Mouse (Mus musculus) activated CD4-positive, CD25-positive, alpha-beta regulatory T cell, adult 4 months (primary cell): ENCODE measurements at regions not wholly inside any gene's neighbourhood (a gene's known extent, or its start where the extent isn't known, plus 50 kb on each side); places are given as distances from the start of the nearest gene placed in this dataset.
A peak's percentile ranks its signal among the peaks of the same experiment; 100 is the strongest.

Experiments
- ATAC-seq: one replicate; pipeline ENCODE4 v1.8.0; 2017

GRCm38 (mm10) chr2:128404405-128404804 is 186.6 kb upstream of the Spdye4c start:
- ATAC-seq: no peak

DNA sequence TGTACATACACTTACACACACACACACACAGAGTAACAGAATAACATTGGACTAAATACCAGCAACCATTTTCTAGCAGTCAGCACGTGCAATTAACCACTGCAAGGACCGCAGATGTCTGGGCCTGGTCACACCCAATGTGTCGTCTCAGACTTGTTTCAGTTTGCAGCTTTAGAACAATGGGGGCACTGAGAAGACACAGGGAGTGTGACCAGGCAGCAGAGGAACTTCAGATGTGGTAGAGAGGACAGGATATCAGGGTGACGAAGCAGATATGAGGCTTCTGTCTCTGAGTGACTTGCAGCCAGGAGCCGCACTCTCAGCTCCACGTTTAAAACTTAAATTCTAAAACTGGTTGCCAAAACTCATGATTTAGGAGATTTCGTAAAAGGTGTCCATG is 183.9 kb upstream of the Spdye4c start:
- ATAC-seq: peak; percentile 48

DNA sequence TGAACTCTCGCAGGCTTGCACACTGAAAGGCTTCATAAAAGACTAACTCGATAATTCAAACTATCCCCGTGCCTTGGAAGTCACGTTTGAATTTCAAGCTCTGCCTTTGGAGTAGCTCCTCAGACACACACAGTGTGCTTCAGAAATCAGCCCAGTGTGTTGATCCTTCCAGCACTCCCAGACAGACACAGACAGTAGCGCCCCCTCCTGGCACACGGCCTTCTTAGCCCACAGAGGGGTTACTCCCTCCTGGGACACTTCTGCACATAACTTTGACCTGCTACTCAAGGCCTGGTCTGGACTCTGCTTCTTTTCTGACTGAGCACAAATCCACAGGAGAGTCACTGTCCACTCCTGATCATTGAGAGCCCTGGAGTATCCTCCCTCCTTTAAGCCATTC is 182.3 kb upstream of the Spdye4c start:
- no peak for ATAC-seq

- peak; percentile 64 for ATAC-seq
These were observed 178.7 kb upstream of the Spdye4c start for GRCm38 (mm10) chr2:128412352-128412751.

DNA sequence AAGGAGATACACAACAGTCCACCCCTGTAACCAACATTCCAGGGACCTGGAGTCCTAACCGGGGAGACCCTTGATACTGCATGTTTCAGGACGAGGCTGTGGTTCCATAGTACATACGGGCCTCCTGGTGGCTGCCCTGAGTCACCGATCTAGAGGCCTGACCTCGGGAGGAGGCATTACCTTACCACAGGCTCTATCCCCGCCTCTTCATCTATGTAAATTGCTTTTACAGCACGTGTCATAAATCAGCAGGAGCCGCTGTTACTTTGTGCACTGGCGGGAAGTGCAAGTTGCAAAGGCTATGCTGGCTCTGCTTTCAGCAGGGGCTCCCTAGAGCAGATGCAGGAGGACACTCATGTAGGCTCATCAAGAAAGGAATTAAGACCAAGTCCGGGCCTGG is 178.0 kb upstream of the Spdye4c start:
- ATAC-seq: peak; percentile 93

DNA sequence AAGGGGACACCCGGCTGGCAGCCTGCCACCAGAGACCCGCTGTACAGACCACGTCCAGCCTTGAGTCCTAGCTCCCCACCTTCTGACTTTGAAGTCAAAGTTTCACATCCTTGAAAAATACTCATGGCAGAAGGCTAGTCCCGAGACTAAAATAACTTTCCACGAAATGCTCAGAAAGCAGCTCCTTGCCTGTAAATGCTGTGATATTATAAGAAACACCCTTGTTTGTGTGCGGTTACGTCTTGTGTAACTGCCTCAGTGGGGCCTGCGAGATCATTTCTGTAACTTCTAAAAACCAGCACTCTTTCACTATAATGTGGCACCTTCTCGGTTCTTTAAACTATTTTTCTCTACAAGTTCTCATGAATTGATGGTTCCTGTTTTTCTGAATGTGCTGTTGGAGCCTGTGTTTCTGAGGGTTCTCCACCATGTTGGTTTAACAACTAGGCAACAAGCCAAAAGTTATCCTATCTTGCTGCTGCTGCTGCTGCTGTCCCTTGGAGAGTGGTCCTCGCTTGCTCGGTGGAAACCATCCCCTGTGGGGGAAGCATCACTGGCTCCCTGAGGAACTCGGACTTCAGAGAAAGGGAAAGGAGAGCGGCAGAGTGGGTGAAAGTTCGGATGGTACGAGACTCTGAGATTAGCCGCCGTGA is 176.3 kb upstream of the Spdye4c start:
- ATAC-seq: no peak

DNA sequence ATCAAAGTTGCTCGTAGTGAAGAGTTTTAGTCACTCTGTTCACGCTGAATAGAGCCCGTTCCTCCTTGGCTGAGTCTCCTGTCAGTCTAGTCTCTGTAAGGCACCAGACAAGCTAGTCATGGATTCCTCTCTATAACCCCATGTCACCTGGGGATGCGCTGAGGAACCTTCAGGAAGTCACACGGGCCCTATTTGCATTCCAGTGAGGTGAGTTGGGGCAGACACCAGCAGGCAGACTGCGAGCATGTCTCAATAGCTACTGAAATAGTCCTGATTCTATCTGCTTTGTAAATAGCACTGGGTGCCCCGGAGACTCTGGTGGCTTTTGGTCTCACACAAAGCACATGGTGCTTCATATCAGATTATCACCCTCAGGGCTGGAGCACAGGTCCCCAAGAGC is 174.6 kb upstream of the Spdye4c start:
- no peak for ATAC-seq

- no peak for ATAC-seq
These were observed 172.0 kb upstream of the Spdye4c start for GRCm38 (mm10) chr2:128418960-128419359.

- ATAC-seq: no peak
These were observed 170.6 kb upstream of the Spdye4c start for GRCm38 (mm10) chr2:128420406-128420805.

- peak; percentile 77 for ATAC-seq
These were observed 168.3 kb upstream of the Spdye4c start for GRCm38 (mm10) chr2:128422677-128423076.

DNA sequence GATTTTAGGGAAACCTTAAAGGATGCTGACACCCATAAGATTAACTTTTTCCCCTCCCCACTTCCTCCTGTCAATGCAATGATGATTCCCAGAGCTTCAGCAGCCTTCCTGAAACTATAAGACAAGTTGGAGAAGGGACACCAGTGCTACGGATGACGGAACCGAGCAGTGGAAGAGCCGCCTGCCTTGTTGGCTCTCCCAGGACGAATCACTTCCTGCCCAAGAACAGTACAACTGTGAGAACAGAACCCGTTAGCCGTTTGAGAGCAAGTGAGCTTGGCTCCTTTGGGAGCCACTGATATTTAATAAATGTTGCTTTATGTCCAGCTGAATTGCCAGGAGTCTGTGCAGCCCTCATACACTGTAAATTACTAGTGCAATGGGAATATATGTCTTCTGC is 166.8 kb upstream of the Spdye4c start:
- no peak for ATAC-seq

DNA sequence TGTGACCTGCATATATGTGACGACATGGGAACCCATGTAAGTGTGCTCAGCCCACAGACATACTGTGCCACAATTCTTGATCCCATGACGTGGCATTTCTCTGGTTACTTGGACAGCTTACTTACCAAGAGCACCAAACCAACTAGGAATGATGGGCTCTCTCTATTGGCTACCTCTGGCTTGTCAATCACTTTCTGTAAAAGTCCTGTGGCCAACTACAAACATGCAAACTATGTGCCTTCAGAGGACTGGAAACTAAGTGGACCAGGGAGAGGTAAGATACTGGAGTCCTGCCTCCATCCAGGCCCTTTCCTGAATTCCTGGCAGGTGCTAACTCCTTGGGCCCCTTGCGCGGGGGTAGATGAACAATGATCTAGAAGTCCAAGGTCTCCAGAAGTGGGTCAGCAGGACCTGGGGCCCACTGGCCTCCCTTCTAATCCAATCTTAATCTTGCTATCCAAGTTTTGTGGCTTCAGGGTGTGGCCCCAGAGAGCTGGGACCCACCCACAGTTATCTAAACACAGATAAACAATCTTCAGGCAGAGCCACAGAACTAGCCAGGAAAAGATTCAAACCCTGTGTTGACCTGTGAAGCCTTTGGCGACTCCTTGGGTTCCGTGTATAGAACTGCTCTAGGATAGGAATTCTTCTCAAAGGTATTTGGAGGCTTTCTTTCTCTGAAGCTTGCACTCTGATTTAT is 163.7 kb upstream of the Spdye4c start:
- ATAC-seq: no peak

DNA sequence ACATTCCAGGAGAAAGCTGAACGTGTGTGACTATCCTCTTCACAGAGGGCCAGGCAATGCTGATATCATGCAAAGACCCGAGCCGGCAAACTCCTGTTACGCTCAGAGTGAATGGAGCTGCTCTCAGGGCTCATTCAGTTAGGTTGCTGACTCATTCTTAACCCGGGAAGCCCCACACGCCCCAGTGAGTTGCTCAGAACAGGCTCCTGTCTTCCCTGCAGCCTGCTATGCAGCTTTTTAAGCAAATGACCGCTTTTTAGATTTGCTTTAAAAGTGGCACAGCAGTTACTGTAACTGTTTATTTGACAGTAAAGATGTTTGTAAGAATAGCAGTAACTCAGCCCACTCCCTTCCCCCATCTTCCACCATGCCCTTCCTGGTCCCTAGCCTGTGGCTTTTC is 162.9 kb upstream of the Spdye4c start:
- ATAC-seq: peak; percentile 53

DNA sequence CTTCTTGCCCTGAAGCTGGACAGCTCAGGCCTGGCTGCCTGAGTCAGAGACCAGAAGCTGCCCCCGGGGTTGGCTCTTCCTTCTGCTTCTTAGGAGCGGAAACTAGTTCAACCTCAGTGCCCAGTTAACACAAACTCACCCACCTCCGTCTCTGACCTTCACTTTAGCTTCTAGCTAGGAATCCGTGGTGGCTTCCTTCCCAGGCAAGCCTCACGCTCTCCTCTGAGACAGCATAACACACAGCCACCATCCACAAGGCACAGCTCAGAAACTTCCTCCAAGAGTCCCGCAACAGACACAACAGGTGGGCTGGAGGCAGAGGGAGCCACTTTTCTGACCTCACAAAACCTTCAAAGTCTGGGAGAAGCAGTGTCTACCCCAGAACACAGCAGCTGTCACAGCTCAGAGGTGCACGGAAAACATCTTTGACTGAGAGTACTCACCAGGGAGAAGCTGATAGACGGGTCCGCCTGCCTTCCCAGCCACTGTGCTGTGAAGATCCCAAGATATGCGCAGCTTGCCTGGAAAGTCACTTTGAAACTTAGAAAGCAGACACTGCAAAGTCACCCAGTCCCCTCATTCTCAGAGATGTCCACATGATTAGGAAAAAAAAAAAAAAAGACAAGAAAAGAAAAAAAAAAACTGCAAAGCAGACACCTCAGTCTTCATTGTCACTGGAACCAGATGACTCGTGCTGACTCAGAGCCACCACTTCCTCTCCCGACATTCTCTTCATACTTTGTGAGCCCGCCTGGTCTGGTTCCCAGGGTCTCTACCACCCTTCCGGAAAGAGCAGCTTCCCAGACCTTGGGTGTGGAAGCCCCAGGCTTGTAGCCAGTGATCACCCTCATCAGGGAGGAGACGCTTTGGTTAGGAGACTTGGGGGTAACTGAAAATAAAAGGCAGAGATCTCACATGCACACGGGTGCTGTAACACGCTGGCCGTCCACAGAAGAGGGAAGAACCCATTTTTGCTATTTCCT is 162.1 kb upstream of the Spdye4c start:
- peak; percentile 73 for ATAC-seq

DNA sequence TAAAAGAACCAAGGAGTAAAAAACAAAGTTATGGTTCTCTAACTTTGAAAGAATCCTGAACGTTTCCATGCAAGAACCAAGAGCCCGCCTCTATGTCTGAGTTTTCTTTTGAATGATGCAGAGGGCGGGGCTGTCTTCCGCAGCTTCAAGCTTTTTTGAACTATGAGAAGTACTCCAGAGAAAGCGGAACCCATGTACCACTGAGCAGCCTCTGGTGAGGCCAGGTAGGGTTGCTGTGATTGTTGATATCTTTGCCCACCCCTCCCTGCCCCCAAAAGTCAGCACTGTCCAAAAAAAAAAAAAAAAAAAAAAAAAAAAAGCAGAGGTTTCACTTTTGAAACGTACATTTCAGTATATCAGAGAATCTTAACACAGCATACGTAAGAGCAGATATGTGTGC is 161.2 kb upstream of the Spdye4c start:
- ATAC-seq: peak; percentile 9

GRCm38 (mm10) chr2:128430776-128431291 is 160.2 kb upstream of the Spdye4c start:
- no peak for ATAC-seq

GRCm38 (mm10) chr2:128431751-128432150 is 159.3 kb upstream of the Spdye4c start:
- no peak for ATAC-seq

DNA sequence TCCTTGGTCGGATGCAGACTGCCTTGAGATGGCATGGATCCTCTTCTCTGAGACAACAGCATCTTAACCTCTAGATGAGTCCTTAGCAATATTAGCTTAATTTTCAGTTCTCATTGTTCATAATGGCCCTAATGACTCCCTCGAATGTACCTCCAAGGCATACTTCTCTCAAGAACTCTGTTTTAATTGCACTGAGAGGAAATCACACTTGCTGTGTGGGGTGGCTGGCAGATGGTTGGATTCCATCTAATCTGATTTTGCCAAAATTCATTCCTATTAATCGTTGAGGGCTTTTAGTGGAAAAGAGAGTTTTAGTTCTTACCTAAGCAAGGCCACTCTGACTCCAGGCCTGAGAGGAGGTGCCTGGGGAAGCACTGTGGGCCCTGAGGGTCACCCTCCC is 158.3 kb upstream of the Spdye4c start:
- no peak for ATAC-seq

DNA sequence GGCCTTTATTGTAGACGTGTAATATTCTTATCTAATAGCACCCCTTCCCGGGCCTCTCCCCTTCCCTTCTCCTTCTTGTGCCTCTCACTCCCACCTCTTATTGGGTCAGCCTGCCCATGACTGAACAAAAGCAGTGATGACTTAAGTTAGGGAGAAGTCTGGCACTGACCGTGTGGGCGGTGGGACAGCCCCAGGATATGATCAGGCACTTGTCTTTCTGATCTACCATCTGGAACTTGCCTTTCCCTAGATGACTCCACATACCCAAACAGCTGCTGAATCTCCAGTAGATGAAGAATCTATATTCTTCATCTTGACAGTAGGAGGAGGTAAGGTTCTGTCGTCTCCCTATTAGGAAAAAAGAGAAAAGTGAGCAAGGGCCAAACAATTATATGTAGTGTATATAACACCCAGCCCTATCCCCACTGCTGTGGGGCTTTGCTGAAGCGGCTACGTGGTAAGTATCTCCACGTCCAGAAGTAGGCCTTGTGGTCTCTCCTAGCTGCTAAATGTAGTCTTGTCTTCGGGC is 157.4 kb upstream of the Spdye4c start:
- ATAC-seq: no peak

DNA sequence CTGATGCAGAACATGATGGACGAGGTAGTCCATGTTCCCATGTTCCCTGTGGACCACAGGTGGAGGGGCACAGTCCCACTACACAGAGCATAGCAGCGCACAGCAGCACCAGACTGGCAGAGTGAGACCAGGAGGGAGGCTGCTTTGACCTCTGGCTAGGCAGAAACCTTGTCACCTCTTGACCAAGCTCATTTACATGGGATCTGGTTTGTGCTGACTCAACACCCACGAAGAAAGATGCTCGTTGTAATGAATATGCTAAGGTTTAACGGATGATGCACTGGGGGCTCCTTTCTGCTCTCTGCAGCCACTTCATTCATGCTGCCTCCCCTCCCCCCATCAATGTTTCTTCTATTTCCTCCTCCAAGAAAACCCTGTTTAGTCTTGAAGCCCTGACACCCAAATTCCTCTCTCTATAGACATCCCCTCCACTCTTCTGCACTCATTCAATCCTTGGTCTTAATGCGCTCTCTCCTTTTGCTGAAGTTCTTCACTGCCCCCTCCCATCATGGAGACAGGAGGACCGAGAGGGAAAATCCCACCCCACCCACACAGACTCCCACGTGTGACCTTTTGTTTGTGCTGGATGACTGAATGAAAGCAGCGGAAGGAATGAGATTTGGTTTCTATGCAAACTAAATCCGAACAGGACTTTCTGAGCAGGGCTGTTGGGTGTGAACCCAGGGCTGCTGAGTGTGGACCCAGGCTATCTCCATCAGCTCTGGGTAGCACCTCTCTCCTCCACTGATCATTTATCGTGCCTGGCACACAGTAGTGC is 156.6 kb upstream of the Spdye4c start:
- ATAC-seq: no peak

GRCm38 (mm10) chr2:128436378-128436777 is 154.6 kb upstream of the Spdye4c start:
- no peak for ATAC-seq

- ATAC-seq: no peak
These were observed 153.3 kb upstream of the Spdye4c start for GRCm38 (mm10) chr2:128437698-128438097.
